Mouse (Mus musculus) neutrophil, adult 83 days (primary cell): ENCODE data around the gene Traf3ip1. TPM values are rescaled to one million over a fixed set of nuclear protein-coding genes. Genes with fewer than 3 reads are reported as not detected.

ENCODE experiments used
- total RNA-seq, 2 experiments: library from RNA; stranded (reverse); gene quantifications; one replicate each; pipeline ENCODE4 v1.2.4; 2023

Traf3ip1 gene
- total RNA-seq: 1 to 10 TPM; 1.8 to 2.1 TPM

DNA sequence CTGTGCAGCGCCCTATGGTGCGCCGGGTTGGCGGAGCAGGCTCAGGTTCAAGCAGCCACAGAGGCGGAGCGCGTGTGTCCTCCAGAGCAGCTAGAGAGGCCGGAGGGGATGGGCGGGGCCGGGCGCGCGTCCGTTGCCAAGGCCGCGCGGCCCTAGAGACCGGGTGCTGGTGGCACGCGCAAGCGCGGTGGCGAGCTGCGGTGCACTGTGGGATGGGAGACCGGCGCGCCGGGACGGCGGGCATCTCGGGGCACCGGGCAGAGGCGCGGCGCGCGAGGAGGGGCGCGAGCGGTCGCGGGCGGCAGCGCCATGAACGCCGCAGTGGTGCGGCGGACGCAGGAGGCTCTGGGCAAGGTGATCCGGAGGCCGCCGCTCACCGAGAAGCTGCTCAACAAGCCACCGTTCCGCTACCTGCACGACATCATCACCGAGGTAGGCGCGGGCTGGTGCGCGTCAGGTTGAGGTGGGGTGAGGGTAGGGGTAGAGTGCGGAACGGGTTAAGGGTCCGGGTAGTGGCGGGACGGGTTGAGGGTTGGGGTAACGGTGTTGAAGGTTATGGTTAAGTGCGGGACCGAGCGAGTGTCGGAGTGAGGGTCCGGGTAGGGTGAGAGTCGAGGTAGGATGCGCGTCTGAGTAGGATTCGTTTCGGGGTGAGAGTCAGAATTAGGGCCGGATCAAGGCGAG is at the start of gene Traf3ip1:
Gene Traf3ip1, plus strand, starts transcription at position 191 of the 684 bp plus-strand sequence.

DNA sequence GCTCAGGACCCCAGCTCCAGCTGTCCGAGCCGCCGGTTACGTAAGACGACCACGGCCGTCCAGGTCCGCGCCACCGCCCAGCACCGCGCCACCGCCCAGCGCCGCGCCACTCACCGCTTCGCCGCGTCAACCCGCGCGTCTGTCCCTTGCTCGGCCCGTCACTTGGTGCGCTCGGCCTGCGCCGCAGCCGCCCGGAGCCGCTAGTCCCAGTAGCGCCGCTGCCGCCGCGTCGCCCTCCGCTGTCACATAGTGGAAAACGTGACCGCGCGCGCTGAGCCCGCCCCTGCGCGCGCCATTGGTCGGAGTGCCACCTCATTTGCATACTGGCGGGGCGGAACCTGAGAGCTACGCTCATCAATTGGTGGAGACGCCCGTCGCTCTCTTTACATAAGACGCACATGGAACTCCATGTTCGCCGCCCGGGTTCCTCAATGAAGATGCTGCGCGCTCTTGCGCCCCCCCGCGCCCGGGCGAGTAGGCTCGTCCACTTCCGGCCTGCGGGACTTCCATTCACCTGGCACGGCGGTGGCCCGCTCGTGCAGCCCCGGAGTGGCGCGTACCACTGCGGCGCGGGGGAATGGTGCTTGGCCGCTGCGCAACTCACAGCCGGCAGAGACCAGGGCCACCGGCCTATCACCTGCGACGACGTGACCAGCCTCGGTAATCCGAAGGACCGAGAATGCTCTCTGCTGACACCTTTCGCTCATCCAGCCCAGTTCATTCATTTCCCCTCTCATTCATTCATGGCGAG is 35.2 kb upstream of the Traf3ip1 start, which contains the start of gene Per2:
Gene Per2, minus strand, starts transcription at position 266 of the 751 bp plus-strand sequence.

DNA sequence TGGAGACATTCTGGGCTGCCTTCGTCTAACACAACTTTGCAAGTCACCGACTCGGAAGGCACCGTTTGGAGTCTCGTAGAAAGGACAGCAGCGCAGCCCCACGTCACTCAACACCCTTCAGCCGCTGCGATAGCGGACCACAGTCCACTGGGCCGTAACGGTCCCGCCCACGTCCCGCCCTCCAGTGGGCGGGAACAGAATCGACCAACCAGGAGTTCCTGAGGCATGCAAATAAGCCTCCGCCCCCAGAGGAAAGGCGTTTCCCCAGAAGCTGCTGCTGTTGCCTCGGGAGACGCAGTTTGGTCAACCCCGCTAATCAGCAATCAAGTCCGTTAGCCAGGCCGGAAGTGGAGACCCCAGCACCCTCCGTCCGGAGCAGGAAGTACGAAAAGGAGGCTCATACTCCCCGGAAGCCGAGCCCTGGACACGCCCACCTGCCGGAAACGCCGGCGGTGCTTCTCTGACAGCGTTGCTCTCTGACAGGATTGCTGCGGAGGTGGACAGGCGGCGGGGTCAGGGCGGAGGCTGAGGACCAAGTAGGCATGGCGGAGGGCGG is 45.9 kb downstream of the Traf3ip1 start, which contains the start of gene Asb1:
Gene Asb1, plus strand, starts transcription at position 274 of the 556 bp plus-strand sequence.

Other genes starting within 250 kb of the Traf3ip1 start
- 10 to 100 TPM; 48.1 to 49.7 TPM for gene Ube2f, start 244.3 kb upstream of the Traf3ip1 start, total RNA-seq
- gene Scly, start 196.3 kb upstream of the Traf3ip1 start, total RNA-seq: 10 to 100 TPM; 22.6 to 23.5 TPM
- gene Espnl, start 172.6 kb upstream of the Traf3ip1 start, total RNA-seq: not detected
- under 1 TPM in 1 of 2 experiments, not detected in 1; 0.22 TPM for gene Klhl30, start 143.6 kb upstream of the Traf3ip1 start, total RNA-seq
- gene Erfe, start 128.2 kb upstream of the Traf3ip1 start, total RNA-seq: under 1 TPM; 0.79 to 0.84 TPM
- gene Ilkap, start 95.8 kb upstream of the Traf3ip1 start, total RNA-seq: 10 to 100 TPM; 57.2 to 57.3 TPM
- gene Hes6, start 80.6 kb upstream of the Traf3ip1 start, total RNA-seq: 10 to 100 TPM; 23.7 to 24.1 TPM
- gene Per2, start 35.3 kb upstream of the Traf3ip1 start, total RNA-seq: 10 to 100 TPM; 33.4 to 40.8 TPM
- 10 to 100 TPM; 11.0 to 12.6 TPM for gene Asb1, start 45.9 kb downstream of the Traf3ip1 start, total RNA-seq